Mouse (Mus musculus): ENCODE measurements around the gene Fam69b. TPM values are rescaled to one million over a fixed set of nuclear protein-coding genes. Genes with fewer than 3 reads are reported as not detected.
A peak's percentile ranks its signal among the peaks of the same experiment; 100 is the strongest.

Fam69b gene
- polyA plus RNA-seq, 1 experiment from 2014 or later: 12.2 TPM

GRCm38 (mm10) chr2:26628792-26629437 lies 658 bp downstream of the Fam69b start:
- 32% methylated on average over 5 of the region's 5 CpGs for WGBS
- peak; percentile 27 for ATAC-seq (replicated peaks; ENCODE audit: insufficient number of reproducible peaks, insufficient read depth, low FRiP score, low read depth)
- no peaks in the 10 kb centered on the region for H3K36me3 ChIP-seq

GRCm38 (mm10) chr2:26632541-26633395 lies 4.5 kb downstream of the Fam69b start:
- Histone ChIP-seq H3K27me3 (no peaks in the 10 kb centered on the region), H3K4me3 (no peak overlapping the region), H3K9ac (no peak overlapping the region), H3K9me3 (replicated peaks) (no peaks in the 10 kb centered on the region), H3K4me2 (no peak overlapping the region), H3K36me3 (peaks cover 27% of the 10 kb centered on the region), H3K27ac (no peak overlapping the region), H3K4me1 (replicated peaks) (peaks cover 29% of the 10 kb centered on the region)
- WGBS: 82% methylated on average over 16 of the region's 16 CpGs
- ATAC-seq (replicated peaks; ENCODE audit: insufficient number of reproducible peaks, insufficient read depth, low FRiP score, low read depth): no peak

More at GRCm38 (mm10) chr2:26628792-26629437, 658 bp downstream of the Fam69b start:
- Histone ChIP-seq H3K9me3 (replicated peaks) (no peaks in the 10 kb centered on the region), H3K4me1 (replicated peaks) (peaks cover 13% of the 10 kb centered on the region), H3K27ac (peak overlapping the region; percentile 32; the same call in 1 of the 2 replicates), H3K27me3 (no peaks in the 10 kb centered on the region), H3K4me3 (peak overlapping the region; percentile 69), H3K4me2 (peak overlapping the region; percentile 99), H3K9ac (peak overlapping the region; percentile 81)

GRCm38 (mm10) chr2:26633953-26634530 lies 5.8 kb downstream of the Fam69b start:
- ATAC-seq (replicated peaks; ENCODE audit: insufficient number of reproducible peaks, insufficient read depth, low FRiP score, low read depth): no peak
- H3K4me2 ChIP-seq: no peak overlapping the region
- 60% methylated on average over 4 of the region's 4 CpGs for WGBS
- H3K4me1 ChIP-seq (replicated peaks): peaks cover 35% of the 10 kb centered on the region
- H3K9me3 ChIP-seq (replicated peaks): no peaks in the 10 kb centered on the region
- H3K36me3 ChIP-seq: peaks cover 31% of the 10 kb centered on the region
- no peaks in the 10 kb centered on the region for H3K27me3 ChIP-seq
- no peak overlapping the region for H3K4me3 ChIP-seq
- H3K9ac ChIP-seq: no peak overlapping the region
- H3K27ac ChIP-seq: no peak overlapping the region

- Histone ChIP-seq H3K4me3 (no peak overlapping the region), H3K9ac (no peak overlapping the region), H3K4me1 (replicated peaks) (peaks cover 32% of the 10 kb centered on the region), H3K27ac (0 out of 2 replicates have a peak overlapping the region, but pooled peaks have one; percentile 9), H3K36me3 (peaks cover 31% of the 10 kb centered on the region), H3K9me3 (replicated peaks) (no peaks in the 10 kb centered on the region), H3K27me3 (no peaks in the 10 kb centered on the region), H3K4me2 (no peak overlapping the region)
- ATAC-seq (replicated peaks; ENCODE audit: insufficient number of reproducible peaks, insufficient read depth, low FRiP score, low read depth): no peak; the same call in 1 of the 2 replicates
- 59% methylated on average over 12 of the region's 12 CpGs for WGBS
These were observed 6.6 kb downstream of the Fam69b start for GRCm38 (mm10) chr2:26634629-26635488.

GRCm38 (mm10) chr2:26635489-26636324 lies 7.5 kb downstream of the Fam69b start:
- H3K27me3 ChIP-seq: no peaks in the 10 kb centered on the region
- WGBS: 72% methylated on average over 21 of the region's 21 CpGs
- H3K36me3 ChIP-seq: peaks cover 31% of the 10 kb centered on the region
- H3K9ac ChIP-seq: no peak overlapping the region
- no peak overlapping the region for H3K4me3 ChIP-seq
- ATAC-seq (replicated peaks; ENCODE audit: insufficient number of reproducible peaks, insufficient read depth, low FRiP score, low read depth): no peak
- H3K4me2 ChIP-seq: no peak overlapping the region
- H3K9me3 ChIP-seq (replicated peaks): no peaks in the 10 kb centered on the region
- no peak overlapping the region for H3K27ac ChIP-seq
- peaks cover 37% of the 10 kb centered on the region for H3K4me1 ChIP-seq (replicated peaks)

- H3K27ac ChIP-seq: no peak overlapping the region
- no peaks in the 10 kb centered on the region for H3K9me3 ChIP-seq (replicated peaks)
- 60% methylated on average over 2 of the region's 2 CpGs for WGBS
- ATAC-seq (replicated peaks; ENCODE audit: insufficient number of reproducible peaks, insufficient read depth, low FRiP score, low read depth): no peak
- H3K9ac ChIP-seq: no peak overlapping the region
- peaks cover 38% of the 10 kb centered on the region for H3K4me1 ChIP-seq (replicated peaks)
- no peaks in the 10 kb centered on the region for H3K27me3 ChIP-seq
- H3K4me2 ChIP-seq: no peak overlapping the region
- no peak overlapping the region for H3K4me3 ChIP-seq
- peaks cover 31% of the 10 kb centered on the region for H3K36me3 ChIP-seq
These were observed 8.0 kb downstream of the Fam69b start for GRCm38 (mm10) chr2:26636325-26636635.

GRCm38 (mm10) chr2:26637316-26637932 lies 9.2 kb downstream of the Fam69b start:
- ATAC-seq (replicated peaks; ENCODE audit: insufficient number of reproducible peaks, insufficient read depth, low FRiP score, low read depth): no peak
- no peaks in the 10 kb centered on the region for H3K27me3 ChIP-seq
- no peak overlapping the region for H3K27ac ChIP-seq
- peaks cover 31% of the 10 kb centered on the region for H3K36me3 ChIP-seq
- H3K4me3 ChIP-seq: no peak overlapping the region
- H3K4me1 ChIP-seq (replicated peaks): peaks cover 38% of the 10 kb centered on the region
- no peaks in the 10 kb centered on the region for H3K9me3 ChIP-seq (replicated peaks)
- WGBS: 77% methylated on average over 4 of the region's 4 CpGs
- no peak overlapping the region for H3K9ac ChIP-seq
- no peak overlapping the region for H3K4me2 ChIP-seq

GRCm38 (mm10) chr2:26638039-26638438 lies 9.8 kb downstream of the Fam69b start:
- 76% methylated on average over 5 of the region's 5 CpGs for WGBS
- no peak for ATAC-seq (replicated peaks; ENCODE audit: insufficient number of reproducible peaks, insufficient read depth, low FRiP score, low read depth)
- H3K4me1 ChIP-seq (replicated peaks): peaks cover 38% of the 10 kb centered on the region
- H3K27ac ChIP-seq: no peak overlapping the region
- no peaks in the 10 kb centered on the region for H3K9me3 ChIP-seq (replicated peaks)
- H3K36me3 ChIP-seq: peaks cover 31% of the 10 kb centered on the region
- no peak overlapping the region for H3K9ac ChIP-seq
- H3K4me2 ChIP-seq: peak overlapping the region; percentile 85
- H3K27me3 ChIP-seq: no peaks in the 10 kb centered on the region
- no peak overlapping the region for H3K4me3 ChIP-seq

GRCm38 (mm10) chr2:26638572-26638971 lies 10.3 kb downstream of the Fam69b start:
- peaks cover 31% of the 10 kb centered on the region for H3K36me3 ChIP-seq
- H3K27ac ChIP-seq: no peak overlapping the region

GRCm38 (mm10) chr2:26639083-26639482 lies 10.8 kb downstream of the Fam69b start:
- H3K27me3 ChIP-seq: no peaks in the 10 kb centered on the region
- 3% methylated on average over 8 of the region's 8 CpGs for WGBS
- H3K9me3 ChIP-seq (replicated peaks): no peaks in the 10 kb centered on the region
- peaks cover 38% of the 10 kb centered on the region for H3K4me1 ChIP-seq (replicated peaks)
- no peak overlapping the region for H3K27ac ChIP-seq
- peak overlapping the region; percentile 90 for H3K9ac ChIP-seq
- H3K36me3 ChIP-seq: peaks cover 31% of the 10 kb centered on the region
- peak overlapping the region; percentile 90 for H3K4me3 ChIP-seq
- ATAC-seq (replicated peaks; ENCODE audit: insufficient number of reproducible peaks, insufficient read depth, low FRiP score, low read depth): no peak
- peak overlapping the region; percentile 85 for H3K4me2 ChIP-seq

More at GRCm38 (mm10) chr2:26638572-26638971, 10.3 kb downstream of the Fam69b start:
- Histone ChIP-seq H3K4me2 (peak overlapping the region; percentile 85), H3K9ac (peak overlapping the region; percentile 90), H3K4me1 (replicated peaks) (peaks cover 38% of the 10 kb centered on the region), H3K9me3 (replicated peaks) (no peaks in the 10 kb centered on the region), H3K4me3 (peak overlapping the region; percentile 90), H3K27me3 (no peaks in the 10 kb centered on the region)
- WGBS: 71% methylated on average over 5 of the region's 5 CpGs
- no peak for ATAC-seq (replicated peaks; ENCODE audit: insufficient number of reproducible peaks, insufficient read depth, low FRiP score, low read depth)
